Mouse (Mus musculus) forebrain, embryonic 11.5 days (tissue): ENCODE data around the gene Celf2. TPM values are rescaled to one million over a fixed set of nuclear protein-coding genes. Genes with fewer than 3 reads are reported as not detected.

ENCODE experiments used
- ATAC-seq: fragments of 200-750 bp; cut with Nextera tagmentation; replicated peaks from 2 replicates; pipeline ENCODE4 v1.8.0; 2017; ENCODE audit warnings: moderate TSS enrichment; ENCODE audit not compliant: low FRiP score
- DNase-seq: peaks from one replicate; pipeline ENCODE4 v3.0.0-alpha.2; 2017; ENCODE audit warnings: low spot score
- H3K27ac ChIP-seq: fragments of 300-500 bp; sonication (generic); 2 replicates; pipeline ENCODE4 v1.5.1; 2014; ENCODE audit warnings: low read depth, low read length
- H3K27me3 ChIP-seq: fragments of 300-500 bp; sonication (generic); 2 replicates; pipeline ENCODE4 v1.6.1; 2014; ENCODE audit warnings: mild to moderate bottlenecking, low read length, mixed read lengths; ENCODE audit not compliant: control insufficient read depth, insufficient read depth
- H3K36me3 ChIP-seq: fragments of 300-500 bp; sonication (generic); 2 replicates; pipeline ENCODE4 v1.6.1; 2014; ENCODE audit warnings: mild to moderate bottlenecking, low read length, moderate library complexity, mixed read lengths; ENCODE audit not compliant: control insufficient read depth, insufficient read depth
- H3K4me1 ChIP-seq: fragments of 300-500 bp; sonication (generic); replicated peaks from 2 replicates; pipeline ENCODE4 v1.6.1; 2014; ENCODE audit warnings: low read length, mixed read lengths; ENCODE audit not compliant: control insufficient read depth, insufficient read depth
- H3K4me2 ChIP-seq: fragments of 300-500 bp; sonication (generic); 2 replicates; pipeline ENCODE4 v1.6.1; 2014; ENCODE audit warnings: low read depth, mild to moderate bottlenecking, low read length, moderate library complexity, mixed read lengths; ENCODE audit not compliant: severe bottlenecking
- H3K4me3 ChIP-seq: fragments of 300-500 bp; sonication (generic); 2 replicates; pipeline ENCODE4 v1.5.1; 2014; ENCODE audit warnings: low read depth, low read length
- H3K9ac ChIP-seq: fragments of 300-500 bp; sonication (generic); 2 replicates; pipeline ENCODE4 v1.6.1; 2014; ENCODE audit warnings: low read length
- H3K9me3 ChIP-seq: fragments of 300-500 bp; sonication (generic); 2 replicates; pipeline ENCODE4 v1.6.1; 2016; ENCODE audit warnings: low read length, mixed read lengths; ENCODE audit not compliant: control insufficient read depth
- WGBS: fragments of 180-500 bp; shearing (Covaris S2); extraction: QIAGEN DNeasy Blood & Tissue Kit; methylation state at CpG from one replicate; pipeline ENCODE4 v1.1.7; 2014; 5-methylcytosine and 5-hydroxymethylcytosine counted together
- polyA plus RNA-seq: library from polyadenylated mRNA; unstranded; fragments of >200 nt; fragmentation: Nextera tagmentation; extraction: Ambion mirVana; gene quantifications from 2 replicates; pipeline ENCODE4 v1.2.1, GENCODE M21; 2014

The Celf2 gene
- polyA plus RNA-seq, 1 experiment from 2014 or later, result 116 TPM

DNA sequence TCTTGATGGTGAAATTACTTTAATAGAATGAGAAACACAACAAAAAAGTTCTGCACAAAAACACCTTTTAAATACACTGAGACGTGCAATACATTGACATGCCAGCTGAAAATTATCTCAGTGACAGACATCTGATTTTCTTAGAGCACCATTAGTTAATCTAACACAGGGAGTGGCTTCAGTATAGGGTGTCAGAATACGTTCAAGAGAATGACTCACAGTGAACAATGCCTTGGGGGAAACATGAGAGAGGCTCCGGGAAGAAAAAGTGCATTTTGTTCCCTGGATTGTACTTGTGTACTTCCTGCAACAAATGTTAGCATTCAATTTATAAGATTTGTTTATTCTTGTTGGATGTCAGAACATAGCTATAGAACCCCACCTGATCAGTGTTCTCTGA is 487.2 kb downstream of the Celf2 start:
- H3K4me1 ChIP-seq, result no peaks in the 10 kb centered on the region
- ATAC-seq (no peak), DNase-seq (no peak)
- H3K27ac ChIP-seq, result no peak overlapping the region
- no peak overlapping the region for H3K4me2 ChIP-seq
- no peaks in the 10 kb centered on the region for H3K9me3 ChIP-seq
- H3K4me3 ChIP-seq, result no peak overlapping the region
- WGBS, result 54% methylated on average over 3 of the region's 3 CpGs
- H3K27me3 ChIP-seq, result no peaks in the 10 kb centered on the region
- no peaks in the 10 kb centered on the region for H3K36me3 ChIP-seq
- no peak overlapping the region for H3K9ac ChIP-seq

DNA sequence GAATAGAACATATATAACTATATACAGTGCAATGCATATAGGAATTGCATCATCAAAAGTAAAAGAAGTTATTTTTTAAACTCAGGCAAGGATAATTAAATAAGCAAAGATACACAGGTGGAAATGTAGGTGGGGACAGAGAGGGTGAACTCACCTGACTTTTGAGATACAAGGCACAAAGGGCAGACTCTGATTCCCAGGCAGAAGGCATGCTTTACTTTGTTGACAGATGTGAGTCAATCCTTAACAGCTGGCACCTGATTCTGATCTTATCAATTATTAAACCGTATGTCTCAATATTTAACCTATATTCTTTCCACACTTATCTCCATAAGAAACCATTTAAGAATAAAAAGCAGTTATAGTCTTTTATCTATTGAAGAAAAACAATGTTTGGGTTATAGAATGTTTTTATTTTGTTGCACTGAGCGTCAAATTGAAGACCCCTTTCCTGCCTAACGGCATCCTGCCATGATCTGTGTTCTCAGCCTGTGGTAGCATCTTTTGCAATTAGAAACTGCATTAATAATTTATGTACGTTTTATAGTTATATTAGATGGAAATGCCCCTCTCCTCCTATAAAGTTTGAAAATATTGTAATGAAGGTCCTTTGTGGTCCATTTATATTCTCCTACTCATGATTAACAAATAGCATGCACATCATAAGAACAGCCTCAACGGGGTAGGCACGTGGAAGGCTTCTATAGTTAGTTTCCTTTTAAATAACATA is 491.8 kb downstream of the Celf2 start:
- 89% methylated on average over 6 of the region's 6 CpGs for WGBS
- Histone ChIP-seq H3K9ac (no peak overlapping the region), H3K36me3 (no peaks in the 10 kb centered on the region), H3K4me2 (no peak overlapping the region), H3K4me1 (no peaks in the 10 kb centered on the region), H3K9me3 (no peaks in the 10 kb centered on the region), H3K27me3 (no peaks in the 10 kb centered on the region), H3K27ac (no peak overlapping the region), H3K4me3 (no peak overlapping the region)
- ATAC-seq, result no peak
- DNase-seq, result no peak

DNA sequence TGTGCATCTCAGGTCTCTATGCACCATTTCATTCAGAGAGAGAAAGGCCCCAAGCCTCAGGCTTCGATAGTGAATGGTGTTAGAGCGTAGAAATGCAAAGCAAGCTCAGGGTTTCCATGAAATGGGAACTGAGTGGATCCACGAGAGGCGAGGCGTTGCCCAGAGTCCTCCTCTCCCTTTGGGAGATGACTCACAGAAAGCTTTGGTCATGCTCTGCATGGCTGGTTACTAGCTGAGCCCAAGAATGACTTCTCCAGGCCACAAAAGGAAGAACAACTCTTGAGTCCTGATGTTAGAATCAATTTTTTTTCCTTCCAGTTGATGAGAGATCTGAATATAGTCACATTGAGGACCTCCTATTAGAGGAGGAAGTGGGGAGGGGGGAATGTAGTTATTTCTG is 496.2 kb downstream of the Celf2 start:
- no peak overlapping the region for H3K9ac ChIP-seq
- ATAC-seq, result no peak
- DNase-seq, result no peak
- 90% methylated on average over 5 of the region's 5 CpGs for WGBS
- H3K36me3 ChIP-seq, result no peaks in the 10 kb centered on the region
- H3K4me2 ChIP-seq, result no peak overlapping the region
- H3K9me3 ChIP-seq, result no peaks in the 10 kb centered on the region
- H3K4me1 ChIP-seq, result no peaks in the 10 kb centered on the region
- H3K4me3 ChIP-seq, result no peak overlapping the region
- no peak overlapping the region for H3K27ac ChIP-seq
- H3K27me3 ChIP-seq, result no peaks in the 10 kb centered on the region

DNA sequence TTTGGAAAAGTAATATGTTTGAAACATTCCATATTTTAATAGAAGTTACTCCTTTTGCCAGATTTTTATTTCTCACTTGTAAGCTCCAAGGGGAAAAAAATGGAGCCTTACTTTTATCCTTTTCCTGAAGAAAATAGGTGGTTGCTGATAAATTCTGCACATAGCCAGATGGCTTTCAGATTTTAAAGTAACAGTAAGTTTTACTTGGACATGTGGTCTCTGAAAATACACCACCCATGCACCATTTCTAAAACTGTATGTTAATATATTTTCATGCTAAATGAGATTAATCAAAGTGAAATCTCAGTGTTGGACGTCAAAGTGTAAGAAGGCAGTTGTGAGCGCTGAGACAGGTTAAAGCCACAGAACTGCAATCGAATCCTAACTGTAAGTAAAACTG is 502.5 kb downstream of the Celf2 start:
- H3K27me3 ChIP-seq, result no peaks in the 10 kb centered on the region
- DNase-seq (no peak), ATAC-seq (no peak)
- no peak overlapping the region for H3K27ac ChIP-seq
- no peak overlapping the region for H3K4me3 ChIP-seq
- no peaks in the 10 kb centered on the region for H3K9me3 ChIP-seq
- peaks cover 2% of the 10 kb centered on the region; the same call in 1 of the 2 replicates for H3K4me1 ChIP-seq
- WGBS, result 91% methylated on average over 3 of the region's 3 CpGs
- no peak overlapping the region for H3K9ac ChIP-seq
- no peaks in the 10 kb centered on the region for H3K36me3 ChIP-seq
- no peak overlapping the region for H3K4me2 ChIP-seq

DNA sequence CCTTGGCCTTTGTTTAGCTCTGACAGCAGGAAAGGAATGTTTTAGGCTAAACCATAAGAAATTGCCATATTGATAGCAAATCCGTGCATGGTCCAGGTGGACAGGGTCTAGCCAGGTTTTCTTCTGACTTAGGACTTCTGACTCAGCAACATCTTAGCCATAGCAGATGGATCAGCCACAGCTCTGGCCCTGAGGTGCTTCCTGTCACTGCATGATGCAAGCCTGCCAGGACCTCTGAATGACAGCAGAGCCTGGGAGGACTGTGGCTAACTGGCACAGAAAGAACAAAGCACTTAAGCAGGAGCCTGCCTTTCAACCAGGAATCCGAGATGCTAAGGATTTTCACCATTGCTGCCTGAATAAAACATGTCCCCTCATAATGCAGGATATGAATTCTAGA is 507.4 kb downstream of the Celf2 start:
- ATAC-seq (peak; percentile 61; the same call in 1 of the 2 replicates), DNase-seq (no peak)
- H3K4me1 ChIP-seq, result peaks cover 3% of the 10 kb centered on the region; the same call in 1 of the 2 replicates

DNA sequence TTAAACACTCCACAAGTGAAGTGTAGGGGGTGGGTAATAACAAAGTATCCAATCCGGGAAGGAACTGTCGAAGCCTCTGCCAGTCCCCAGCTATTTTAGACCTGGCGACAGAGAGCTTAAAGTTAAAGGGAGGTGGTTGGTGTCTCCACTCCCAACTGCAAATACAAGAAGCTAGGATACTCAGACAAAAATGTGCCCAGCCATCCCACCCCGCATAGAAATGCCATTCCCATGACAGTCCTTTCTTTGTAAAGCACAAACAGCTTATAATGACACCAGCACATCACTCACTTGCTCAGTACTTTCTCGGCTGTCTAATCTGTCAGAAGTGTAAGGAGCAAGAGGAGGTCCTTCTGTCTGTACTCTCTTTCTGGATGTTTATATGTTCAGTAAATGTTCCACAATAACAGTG is 518.3 kb downstream of the Celf2 start:
- no peak for ATAC-seq
- Histone ChIP-seq H3K4me1 (no peaks in the 10 kb centered on the region), H3K27me3 (no peaks in the 10 kb centered on the region), H3K36me3 (no peaks in the 10 kb centered on the region), H3K9ac (no peak overlapping the region), H3K9me3 (no peaks in the 10 kb centered on the region), H3K4me2 (no peak overlapping the region), H3K4me3 (no peak overlapping the region), H3K27ac (no peak overlapping the region)
- WGBS, result 88% methylated on average over 5 of the region's 5 CpGs
- DNase-seq, result no peak

More for the DNA sequence above, 507.4 kb downstream of the Celf2 start:
- 27% methylated on average over 2 of the region's 2 CpGs for WGBS
- no peaks in the 10 kb centered on the region for H3K9me3 ChIP-seq
- H3K27me3 ChIP-seq, result no peaks in the 10 kb centered on the region
- no peak overlapping the region for H3K4me2 ChIP-seq
- no peak overlapping the region for H3K27ac ChIP-seq
- no peaks in the 10 kb centered on the region for H3K36me3 ChIP-seq
- no peak overlapping the region for H3K4me3 ChIP-seq
- H3K9ac ChIP-seq, result no peak overlapping the region

DNA sequence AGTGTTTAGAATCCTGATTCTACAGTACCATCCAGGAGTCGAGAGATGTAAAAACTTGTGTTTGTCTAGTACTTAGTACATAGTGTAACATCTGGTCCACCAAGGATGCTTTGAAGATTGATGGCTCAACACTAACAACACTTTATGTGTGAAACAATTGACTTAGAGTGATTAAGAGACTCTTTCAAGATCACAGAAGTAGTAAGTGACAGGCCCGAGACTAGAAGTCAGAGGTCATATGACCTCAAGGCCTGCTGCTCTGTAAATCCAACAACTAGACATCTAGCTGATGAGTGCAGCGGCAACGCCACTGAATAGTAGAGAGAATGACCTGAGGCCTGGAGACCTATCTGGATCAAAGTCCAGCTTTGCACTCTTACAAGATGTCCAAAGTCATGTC is 523.7 kb downstream of the Celf2 start:
- ATAC-seq (no peak), DNase-seq (no peak)
- H3K4me1 ChIP-seq, result no peaks in the 10 kb centered on the region
- H3K9ac ChIP-seq, result no peak overlapping the region
- H3K27ac ChIP-seq, result no peak overlapping the region
- H3K27me3 ChIP-seq, result no peaks in the 10 kb centered on the region
- H3K36me3 ChIP-seq, result no peaks in the 10 kb centered on the region
- no peak overlapping the region for H3K4me2 ChIP-seq
- H3K9me3 ChIP-seq, result no peaks in the 10 kb centered on the region
- WGBS, result 53% methylated on average over 4 of the region's 4 CpGs
- H3K4me3 ChIP-seq, result no peak overlapping the region

DNA sequence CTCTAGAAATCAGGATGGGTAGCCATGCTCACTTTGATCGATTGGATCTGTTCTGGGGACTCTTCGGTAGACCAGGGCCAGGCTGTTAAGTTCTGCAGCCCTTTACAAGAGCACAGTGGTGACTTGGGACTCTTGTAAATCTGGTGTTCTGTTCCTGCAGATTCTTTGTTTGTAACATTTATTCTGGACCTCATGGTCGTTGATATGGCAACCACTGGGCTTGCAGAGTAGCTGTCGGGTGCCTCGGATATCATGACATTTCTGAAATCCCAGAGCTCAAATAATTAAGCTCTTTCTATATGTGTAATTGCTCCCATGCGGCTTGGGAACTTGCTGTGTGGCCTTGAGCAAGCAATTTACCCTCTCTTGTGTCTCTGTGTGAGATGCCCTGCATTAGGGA is 525.5 kb downstream of the Celf2 start:
- no peak overlapping the region for H3K4me3 ChIP-seq
- DNase-seq (no peak), ATAC-seq (no peak)
- no peaks in the 10 kb centered on the region for H3K9me3 ChIP-seq
- H3K9ac ChIP-seq, result no peak overlapping the region
- H3K36me3 ChIP-seq, result no peaks in the 10 kb centered on the region
- H3K4me2 ChIP-seq, result no peak overlapping the region
- no peaks in the 10 kb centered on the region for H3K4me1 ChIP-seq
- WGBS, result 69% methylated on average over 6 of the region's 6 CpGs
- no peaks in the 10 kb centered on the region for H3K27me3 ChIP-seq
- no peak overlapping the region for H3K27ac ChIP-seq

DNA sequence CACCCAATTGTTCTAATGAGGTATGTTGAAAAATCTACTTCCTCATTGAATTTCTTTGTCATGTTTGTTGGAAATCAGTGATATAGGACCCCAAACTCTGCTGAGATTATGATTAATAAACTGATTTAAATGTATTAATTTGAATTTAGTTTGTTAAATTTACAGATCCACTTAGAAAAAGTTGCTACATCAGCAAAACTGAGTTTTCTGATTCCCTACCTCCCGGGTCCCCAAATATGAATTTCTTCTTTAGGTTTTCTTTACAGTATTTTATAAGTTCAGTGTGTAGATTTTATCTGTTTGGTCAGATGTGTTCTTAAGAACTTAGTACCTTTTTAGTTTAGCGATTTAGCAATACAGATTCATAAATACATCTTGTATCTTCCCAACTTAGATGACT is 533.1 kb downstream of the Celf2 start:
- H3K36me3 ChIP-seq, result no peaks in the 10 kb centered on the region
- H3K4me1 ChIP-seq, result no peaks in the 10 kb centered on the region
- ATAC-seq (no peak), DNase-seq (no peak)
- H3K27ac ChIP-seq, result no peak overlapping the region
- no peak overlapping the region for H3K4me2 ChIP-seq
- 96% methylated on average over 2 of the region's 2 CpGs for WGBS
- no peak overlapping the region for H3K9ac ChIP-seq
- no peak overlapping the region for H3K4me3 ChIP-seq
- H3K9me3 ChIP-seq, result no peaks in the 10 kb centered on the region
- no peaks in the 10 kb centered on the region for H3K27me3 ChIP-seq
